Mouse (Mus musculus) c-Kit-negative CD71-positive TER-119-positive erythroid progenitor cells, embryonic 14.5 days (primary cell): ENCODE results near the gene Nsun3.

Experiments
- DNase-seq: peaks from one replicate; pipeline ENCODE4 v3.0.0-alpha.2; 2013; ENCODE audit warnings: low read depth, low spot score

Gene Nsun3

GRCm38 (mm10) chr16:62786621-62787331 lies at the start of gene Nsun3:
TSS of gene Nsun3 (minus strand) at chr16:62786818.
- DNase-seq: peak; percentile 89

GRCm38 (mm10) chr16:62834016-62834735 lies 47.6 kb upstream of the Nsun3 start:
- peak; percentile 27 for DNase-seq

- DNase-seq: peak; percentile 22
These were observed 45.9 kb upstream of the Nsun3 start for GRCm38 (mm10) chr16:62832481-62832880.

DNA sequence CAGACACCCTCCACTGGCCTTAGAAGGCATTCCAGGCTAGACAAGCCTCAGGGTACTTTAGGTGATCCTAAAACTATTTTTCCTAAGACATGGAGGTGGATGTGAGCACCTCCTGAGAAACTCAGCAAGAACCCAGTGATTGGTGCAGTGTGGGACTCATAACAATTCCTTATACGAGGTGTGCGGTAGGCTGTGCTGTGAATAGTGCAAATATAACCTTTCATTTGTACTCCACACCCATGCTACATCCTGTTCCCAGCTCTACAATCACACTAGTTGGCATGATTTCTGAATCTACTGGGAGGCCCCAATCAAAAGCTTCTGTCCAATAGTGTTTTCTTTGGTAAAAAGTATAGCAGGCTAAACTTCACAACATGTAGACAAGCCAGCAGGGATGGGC lies 45.4 kb upstream of the Nsun3 start:
- no peak for DNase-seq

- peak; percentile 27 for DNase-seq
These were observed 39.8 kb upstream of the Nsun3 start for GRCm38 (mm10) chr16:62826156-62827001.

DNA sequence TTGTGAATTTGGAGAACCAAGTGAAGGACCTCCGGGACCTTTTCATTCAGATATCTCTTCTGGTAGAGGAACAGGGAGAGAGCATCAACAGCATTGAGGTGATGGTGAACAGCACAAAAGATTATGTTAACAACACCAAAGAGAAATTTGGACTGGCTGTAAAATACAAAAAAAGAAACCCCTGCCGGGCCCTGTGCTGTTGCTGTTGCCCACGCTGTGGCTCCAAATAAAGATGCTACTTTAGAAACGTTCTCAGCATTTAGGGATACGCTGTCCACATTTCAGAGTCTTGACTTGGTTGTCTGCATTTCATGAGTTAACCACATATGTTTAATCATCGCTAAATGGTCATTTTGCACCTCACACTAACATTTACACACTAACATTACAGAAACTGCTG lies 35.9 kb upstream of the Nsun3 start:
- no peak for DNase-seq

DNA sequence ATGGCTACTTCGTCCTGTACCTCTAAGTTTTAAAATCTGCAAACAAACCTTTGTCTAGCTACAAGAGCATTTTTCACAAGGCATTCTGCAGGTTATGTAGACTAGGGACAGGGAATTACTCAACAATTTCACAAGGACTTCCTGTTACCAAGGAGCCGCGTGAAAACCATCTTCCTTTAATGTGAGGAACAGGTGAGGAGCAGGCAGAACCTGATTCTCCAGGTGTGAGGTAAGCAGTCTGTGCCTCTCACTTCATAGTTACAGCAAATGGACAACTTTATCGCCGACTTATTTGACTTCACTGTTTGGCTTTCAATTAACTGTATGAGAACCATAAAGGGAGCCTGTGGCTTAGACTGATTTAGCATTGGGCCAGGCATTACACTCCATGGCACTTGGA lies 27.9 kb upstream of the Nsun3 start, which contains the start of gene Stx19:
TSS of gene Stx19 (plus strand) at position 186 of the 400 bp plus-strand sequence.
- DNase-seq: no peak

GRCm38 (mm10) chr16:62813790-62814189 lies 27.2 kb upstream of the Nsun3 start:
- no peak for DNase-seq

DNA sequence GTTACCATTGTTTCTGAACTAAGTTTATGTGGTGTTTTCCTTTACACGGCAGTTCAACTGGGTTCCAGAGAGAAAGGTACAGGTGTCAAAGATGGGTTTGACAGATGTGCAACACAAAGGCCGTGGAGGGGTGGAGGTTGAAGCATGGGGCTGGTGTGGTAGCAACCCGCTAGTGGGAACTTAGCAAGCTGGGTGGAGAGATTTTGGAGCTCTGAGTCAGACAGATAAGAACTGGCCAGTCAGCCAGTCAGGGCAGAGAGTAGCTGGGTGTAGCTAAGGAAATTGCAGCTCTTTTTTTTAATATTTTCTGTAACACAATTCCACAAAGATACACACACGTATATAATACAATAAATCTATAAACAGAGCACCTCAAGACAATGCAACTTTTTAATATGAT lies 24.2 kb upstream of the Nsun3 start:
- no peak for DNase-seq

- no peak for DNase-seq
These were observed 20.8 kb upstream of the Nsun3 start for GRCm38 (mm10) chr16:62807249-62807979.

- DNase-seq: no peak
These were observed 18.0 kb upstream of the Nsun3 start for GRCm38 (mm10) chr16:62804621-62805020.

DNA sequence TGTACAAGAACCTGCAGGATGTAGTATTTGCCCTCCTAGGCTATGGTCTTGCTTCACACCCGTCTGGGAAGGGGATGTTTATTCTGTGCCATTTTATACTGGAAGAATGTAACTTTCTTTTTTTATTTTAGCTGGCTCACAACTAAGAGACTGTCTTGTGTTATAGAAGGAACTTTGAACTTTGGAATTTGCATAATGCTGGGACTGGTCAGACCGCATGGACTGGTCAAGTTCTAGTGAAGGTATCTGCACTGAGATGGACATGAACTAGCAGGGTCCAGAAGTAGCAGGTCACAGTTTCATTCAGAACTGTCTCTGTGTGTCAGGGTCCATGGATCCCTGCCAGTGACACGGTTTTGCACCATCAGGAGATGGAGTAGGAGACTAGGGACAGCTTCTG lies 13.2 kb upstream of the Nsun3 start:
- no peak for DNase-seq

GRCm38 (mm10) chr16:62799426-62799825 lies 12.8 kb upstream of the Nsun3 start:
- DNase-seq: no peak

DNA sequence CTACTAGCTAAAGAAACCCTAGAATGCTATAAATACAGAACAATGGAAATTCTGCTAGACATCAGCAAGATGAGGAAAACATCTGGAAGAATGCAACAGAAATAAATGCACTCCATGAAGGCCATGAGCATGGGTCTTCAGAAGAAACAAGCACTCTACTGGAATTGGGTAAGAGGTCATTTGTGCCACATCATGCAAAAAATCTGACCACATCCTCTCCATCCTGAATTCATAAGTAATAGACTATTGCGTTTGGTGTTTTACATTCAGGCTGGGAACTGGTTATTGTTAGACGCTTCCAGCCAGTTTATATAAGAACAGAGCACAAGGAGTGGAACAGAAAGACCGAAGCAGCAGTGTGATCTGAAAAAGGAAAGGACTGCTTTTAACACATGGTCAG lies 12.2 kb upstream of the Nsun3 start:
- no peak for DNase-seq

- DNase-seq: no peak
These were observed 10.0 kb upstream of the Nsun3 start for GRCm38 (mm10) chr16:62796608-62797007.

DNA sequence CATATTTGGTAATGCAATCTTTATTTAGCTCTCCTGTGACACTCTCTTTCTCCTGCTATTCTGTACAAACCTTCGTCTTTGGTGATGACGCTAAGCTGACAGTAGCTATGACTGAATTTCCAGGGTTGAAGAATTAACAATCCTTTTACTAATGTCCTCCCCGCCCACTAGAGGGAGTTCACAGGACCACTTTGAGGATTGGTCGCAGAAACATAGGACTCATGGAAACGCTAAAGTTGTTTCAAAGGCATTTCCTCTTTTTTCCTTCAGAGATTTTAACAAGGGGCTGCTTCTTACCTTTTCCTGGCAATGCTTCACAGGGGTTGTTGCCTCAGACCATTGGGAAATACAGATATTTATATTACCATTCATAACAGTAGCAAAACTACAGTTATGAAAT lies 4.4 kb downstream of the Nsun3 start:
- DNase-seq: no peak

GRCm38 (mm10) chr16:62778282-62778681 lies 8.3 kb downstream of the Nsun3 start:
- DNase-seq: no peak

- DNase-seq: no peak
These were observed 10.6 kb downstream of the Nsun3 start for GRCm38 (mm10) chr16:62776034-62776433.

- DNase-seq: no peak
These were observed 13.2 kb downstream of the Nsun3 start for GRCm38 (mm10) chr16:62773462-62773861.

- no peak for DNase-seq
These were observed 28.3 kb downstream of the Nsun3 start for GRCm38 (mm10) chr16:62758340-62758739.

- DNase-seq: no peak
These were observed 31.3 kb downstream of the Nsun3 start for GRCm38 (mm10) chr16:62755307-62755706.

DNA sequence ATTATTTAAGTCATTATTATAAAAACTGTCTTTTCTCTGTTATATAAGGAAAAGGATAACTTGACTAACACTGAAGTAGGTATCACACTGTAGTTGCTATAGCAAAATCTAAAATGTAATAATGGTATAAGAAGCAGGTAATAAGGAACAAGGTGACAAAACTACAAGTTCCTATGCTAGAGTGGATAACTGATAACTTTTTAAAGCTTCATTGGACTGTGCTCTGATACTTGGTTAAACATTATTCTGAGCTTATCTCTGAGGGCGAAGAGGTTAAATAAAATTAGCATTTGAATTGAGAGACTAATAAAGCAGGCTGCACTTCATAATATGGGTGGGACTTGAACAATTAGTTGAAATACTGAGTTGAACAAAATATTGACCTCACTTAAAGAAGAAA lies 33.0 kb downstream of the Nsun3 start:
- no peak for DNase-seq
